Mouse (Mus musculus): ENCODE measurements around the gene Dennd1a. TPM values are rescaled to one million over a fixed set of nuclear protein-coding genes. Genes with fewer than 3 reads are reported as not detected.

Dennd1a gene
- total RNA-seq, 2 experiments from 2014 or later, result 72.2 to 73.0 TPM

- intact Hi-C loops (cut with DNase I), result no loop called here
Observed at GRCm38 (mm10) chr2:38182283-38182682, 104.9 kb downstream of the Dennd1a start.

DNA sequence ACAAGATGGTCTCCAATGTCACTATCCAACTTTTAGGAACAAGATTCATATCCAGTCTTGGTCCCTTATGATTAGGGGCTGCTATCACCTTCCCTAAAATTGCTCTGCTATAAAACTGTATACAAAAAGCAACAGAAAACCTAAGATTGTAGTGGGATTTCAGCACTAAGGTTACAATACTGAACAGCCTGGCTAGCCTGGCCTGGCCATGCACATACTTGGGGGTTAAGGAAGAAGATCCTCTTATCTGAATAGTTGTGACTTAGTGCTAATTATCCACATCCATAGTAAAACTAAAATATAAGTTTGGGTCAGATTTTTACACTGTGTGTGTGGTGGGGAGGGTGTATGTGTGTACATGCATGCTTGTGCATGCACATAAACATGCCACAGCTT is 109.6 kb downstream of the Dennd1a start:
- no peak for DNase-seq (ENCODE audit: extremely low spot score in 1 of 2, low spot score in 2 of 2)
- intact Hi-C loops (cut with DNase I), result no loop called here

More at GRCm38 (mm10) chr2:38182283-38182682, 104.9 kb downstream of the Dennd1a start:
- DNase-seq (ENCODE audit: extremely low spot score in 1 of 2, low spot score in 2 of 2), result no peak

DNA sequence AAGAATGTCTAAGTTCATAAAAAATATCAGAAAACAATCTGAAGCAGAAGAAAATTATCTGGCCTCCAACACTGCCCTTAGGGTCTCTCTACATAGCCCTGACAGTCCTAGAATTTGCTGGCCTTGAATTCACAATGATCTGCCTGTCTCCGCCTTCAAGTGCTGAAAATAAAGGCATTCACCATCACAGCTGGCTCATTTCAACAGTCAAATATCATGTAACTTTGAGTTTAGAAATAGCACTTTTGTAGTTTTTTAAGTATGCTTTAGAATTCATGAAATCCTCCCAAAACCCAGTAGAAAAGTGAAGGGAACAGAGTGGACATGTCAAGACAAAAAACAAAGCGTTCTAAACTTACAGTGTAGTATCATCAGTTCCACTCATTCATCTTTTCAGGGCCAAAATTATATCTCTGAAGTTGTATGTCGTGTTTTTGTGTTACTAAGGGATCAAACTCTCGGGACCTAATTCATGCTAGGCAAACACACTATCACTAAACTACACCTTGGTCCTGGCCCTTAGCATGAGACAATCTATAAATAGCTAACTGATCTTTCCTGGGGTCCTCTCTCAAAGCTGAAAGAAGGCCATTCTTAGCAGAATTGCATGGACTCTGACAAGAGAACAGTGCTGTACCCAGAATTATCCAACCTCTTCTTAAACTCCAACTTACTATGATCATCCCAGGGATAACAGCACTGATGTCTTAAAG is 110.2 kb downstream of the Dennd1a start:
- intact Hi-C loops (cut with DNase I), result no loop called here

DNA sequence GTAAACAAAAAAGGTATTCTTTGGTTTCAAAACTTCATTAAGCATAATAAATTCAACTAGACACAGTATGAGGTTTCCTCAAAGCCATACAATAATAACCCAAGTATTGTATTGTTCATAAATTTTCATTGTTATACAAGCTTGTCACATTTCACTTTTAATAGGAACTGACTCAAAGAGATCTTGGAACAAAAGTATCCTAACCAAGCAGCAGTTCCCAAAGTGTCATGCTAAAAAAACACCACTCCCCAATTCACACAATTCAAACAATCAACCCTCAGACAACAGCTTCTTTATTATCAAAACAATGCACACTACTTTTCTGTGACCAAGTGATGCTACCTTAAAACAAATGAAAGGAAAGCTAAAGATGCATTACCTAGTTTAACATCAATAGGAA is 111.9 kb downstream of the Dennd1a start:
- DNase-seq (ENCODE audit: extremely low spot score in 1 of 2, low spot score in 2 of 2), result no peak
- intact Hi-C loops (cut with DNase I), result no loop called here

More for the DNA sequence above, 110.2 kb downstream of the Dennd1a start:
- no peak for DNase-seq (ENCODE audit: extremely low spot score in 1 of 2, low spot score in 2 of 2)

GRCm38 (mm10) chr2:38168606-38169005 is 118.6 kb downstream of the Dennd1a start:
- intact Hi-C loops (cut with DNase I), result no loop called here
- DNase-seq (ENCODE audit: extremely low spot score in 1 of 2, low spot score in 2 of 2), result no peak

DNA sequence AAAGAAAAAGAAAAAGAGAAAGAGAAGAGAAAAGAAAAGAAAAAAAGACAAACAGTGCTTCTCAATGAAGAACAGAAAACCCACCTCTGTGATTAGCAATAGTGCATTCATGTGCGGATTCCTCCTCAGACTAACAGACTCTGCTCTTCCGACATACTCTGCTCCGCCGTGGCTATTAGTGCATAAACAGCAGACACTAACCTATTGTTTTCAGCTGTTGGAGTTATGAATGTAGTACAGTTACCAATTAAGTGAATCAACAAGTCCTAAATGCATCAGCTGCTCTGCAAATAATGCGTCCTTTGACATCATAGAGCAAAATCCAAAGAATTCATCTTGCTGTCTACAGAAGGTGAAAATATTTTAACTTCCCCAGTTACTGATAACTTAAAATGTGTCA is 121.2 kb downstream of the Dennd1a start:
- intact Hi-C loops (cut with DNase I), result no loop called here
- no peak for DNase-seq (ENCODE audit: extremely low spot score in 1 of 2, low spot score in 2 of 2)

- intact Hi-C loops (cut with DNase I), result no loop called here
- no peak for DNase-seq (ENCODE audit: extremely low spot score in 1 of 2, low spot score in 2 of 2)
Observed at GRCm38 (mm10) chr2:38164326-38165035, 122.7 kb downstream of the Dennd1a start.

GRCm38 (mm10) chr2:38162486-38162885 is 124.7 kb downstream of the Dennd1a start:
- no peak for DNase-seq (ENCODE audit: extremely low spot score in 1 of 2, low spot score in 2 of 2)
- intact Hi-C loops (cut with DNase I), result no loop called here

GRCm38 (mm10) chr2:38161484-38161883 is 125.7 kb downstream of the Dennd1a start:
- intact Hi-C loops (cut with DNase I), result no loop called here

GRCm38 (mm10) chr2:38159736-38160135 is 127.5 kb downstream of the Dennd1a start:
- intact Hi-C loops (cut with DNase I), result no loop called here
- no peak for DNase-seq (ENCODE audit: extremely low spot score in 1 of 2, low spot score in 2 of 2)

More at GRCm38 (mm10) chr2:38161484-38161883, 125.7 kb downstream of the Dennd1a start:
- no peak for DNase-seq (ENCODE audit: extremely low spot score in 1 of 2, low spot score in 2 of 2)

- no peak for DNase-seq (ENCODE audit: extremely low spot score in 1 of 2, low spot score in 2 of 2)
- intact Hi-C loops (cut with DNase I), result no loop called here
Observed at GRCm38 (mm10) chr2:38157002-38157401, 130.2 kb downstream of the Dennd1a start.

DNA sequence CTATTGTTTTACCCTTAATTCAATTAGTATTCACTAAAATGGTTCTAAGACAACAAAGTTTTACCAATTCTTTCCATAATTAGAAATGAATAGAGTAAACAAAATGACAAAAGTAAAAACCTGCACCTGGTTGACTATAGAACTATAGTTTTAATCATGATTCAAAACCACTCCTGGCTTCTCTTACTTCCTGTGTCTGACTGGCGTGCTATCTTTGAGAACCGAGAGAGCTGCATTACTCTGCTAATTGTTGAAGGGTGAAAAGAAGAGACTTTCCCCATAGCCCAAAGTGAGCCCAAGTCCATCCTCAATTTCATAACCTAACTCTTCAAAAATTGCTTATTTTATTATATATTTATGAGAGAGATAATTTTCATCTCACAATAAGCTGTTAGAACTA is 131.2 kb downstream of the Dennd1a start:
- intact Hi-C loops (cut with DNase I), result no loop called here
- no peak for DNase-seq (ENCODE audit: extremely low spot score in 1 of 2, low spot score in 2 of 2)

DNA sequence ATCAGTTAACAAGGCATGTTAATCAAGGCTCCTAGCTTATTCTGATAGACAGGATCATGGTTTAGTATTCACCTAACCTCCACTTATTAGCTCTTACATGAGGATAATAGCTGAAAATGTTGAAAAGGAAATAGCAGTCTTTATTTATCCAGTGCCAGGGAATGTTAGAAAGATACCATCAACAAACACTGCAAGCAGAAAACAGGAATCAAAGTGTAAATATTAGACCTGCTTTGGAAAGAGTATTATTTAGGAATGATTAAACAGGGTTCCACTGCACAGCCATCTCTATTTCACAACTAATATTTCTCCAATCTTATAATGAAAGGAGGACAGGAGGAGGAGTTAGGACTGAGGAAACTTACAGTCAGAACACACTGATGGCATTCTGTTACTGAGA is 142.4 kb downstream of the Dennd1a start:
- intact Hi-C loops (cut with DNase I), result loop anchor here (10.0 kb wide), 1 partner anchor 200 kb away; no protein-coding TSS in a partner anchor
- DNase-seq (ENCODE audit: extremely low spot score in 1 of 2, low spot score in 2 of 2), result no peak

DNA sequence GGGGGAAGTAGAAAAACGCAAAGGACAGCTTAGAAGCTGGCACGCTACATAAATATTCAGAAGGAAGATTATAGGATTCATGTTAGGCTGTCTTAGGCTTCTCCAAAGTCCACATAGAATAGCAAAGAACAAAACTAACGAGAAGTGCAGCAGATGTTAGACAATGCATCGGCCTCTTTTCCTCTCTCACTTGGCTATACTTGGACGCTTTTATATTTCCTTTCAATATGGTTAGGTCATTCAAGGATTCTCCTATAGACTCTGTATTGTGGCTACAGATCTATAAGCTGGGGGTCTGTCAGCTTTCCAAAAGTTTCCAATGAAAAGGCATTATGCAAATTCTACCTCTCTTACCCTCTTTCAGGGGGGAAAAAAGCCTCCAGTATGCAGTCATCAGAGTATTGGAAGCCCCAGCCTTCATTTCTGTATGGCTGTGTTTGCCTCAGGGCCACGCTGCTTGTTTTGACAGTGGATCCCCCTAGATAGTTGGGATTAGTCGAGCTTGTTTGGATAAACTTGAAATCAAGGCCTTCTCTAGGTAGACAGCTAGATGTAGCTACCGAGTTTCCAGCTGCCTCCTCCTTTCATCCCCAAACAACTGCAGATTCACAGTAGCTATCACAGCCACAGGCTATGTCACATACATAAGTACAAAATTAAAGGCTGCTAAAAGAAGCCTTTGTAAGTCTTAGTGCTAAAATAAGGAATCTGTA is 143.0 kb downstream of the Dennd1a start:
- DNase-seq (ENCODE audit: extremely low spot score in 1 of 2, low spot score in 2 of 2), result no peak
- intact Hi-C loops (cut with DNase I), result loop anchor here (10.0 kb wide), 1 partner anchor 201 kb away; no protein-coding TSS in a partner anchor

DNA sequence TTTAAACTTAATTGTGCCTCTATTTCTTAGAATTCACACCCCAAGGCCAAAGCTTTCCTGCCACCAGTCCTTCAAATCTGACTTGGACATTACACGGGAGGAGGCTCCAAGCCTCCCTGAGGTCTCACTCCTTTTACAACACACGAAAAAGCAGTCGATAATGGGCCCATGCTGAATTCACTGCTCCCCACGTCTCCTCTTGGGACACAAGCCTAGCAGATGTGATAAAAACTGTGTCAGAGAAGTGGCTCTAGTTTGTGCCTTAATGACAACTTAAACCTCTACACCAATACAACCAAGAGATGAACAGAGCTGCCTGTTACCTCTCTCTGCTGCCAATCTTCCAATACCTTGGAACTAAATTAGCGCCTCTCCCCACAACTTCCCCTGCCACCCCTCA is 144.3 kb downstream of the Dennd1a start:
- DNase-seq (ENCODE audit: extremely low spot score in 1 of 2, low spot score in 2 of 2), result no peak
- intact Hi-C loops (cut with DNase I), result loop anchor here (10.0 kb wide), 1 partner anchor 202 kb away; no protein-coding TSS in a partner anchor

DNA sequence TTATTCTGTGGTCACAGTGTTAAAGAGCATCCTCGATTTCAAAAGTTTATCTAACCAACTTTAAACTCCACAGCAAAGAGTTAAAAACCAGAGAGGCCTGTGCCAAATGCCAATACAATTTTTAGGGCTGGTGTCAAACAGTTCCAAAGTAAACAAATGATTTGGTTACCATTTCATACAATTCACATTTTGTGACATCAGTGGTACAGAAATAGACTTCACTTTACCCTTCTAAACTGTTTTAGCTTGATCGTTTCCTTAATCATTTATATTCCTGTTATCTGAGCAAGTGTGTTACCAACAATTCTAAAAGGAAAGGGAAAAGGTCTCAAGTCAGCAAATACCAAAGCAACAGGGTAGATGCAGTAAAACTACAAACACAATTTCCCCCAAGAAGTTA is 145.0 kb downstream of the Dennd1a start:
- intact Hi-C loops (cut with DNase I), result loop anchor here (10.0 kb wide), 1 partner anchor 203 kb away; no protein-coding TSS in a partner anchor
- DNase-seq (ENCODE audit: extremely low spot score in 1 of 2, low spot score in 2 of 2), result no peak

GRCm38 (mm10) chr2:38139536-38139935 is 147.7 kb downstream of the Dennd1a start:
- no peak for DNase-seq (ENCODE audit: extremely low spot score in 1 of 2, low spot score in 2 of 2)
- intact Hi-C loops (cut with DNase I), result no loop called here

DNA sequence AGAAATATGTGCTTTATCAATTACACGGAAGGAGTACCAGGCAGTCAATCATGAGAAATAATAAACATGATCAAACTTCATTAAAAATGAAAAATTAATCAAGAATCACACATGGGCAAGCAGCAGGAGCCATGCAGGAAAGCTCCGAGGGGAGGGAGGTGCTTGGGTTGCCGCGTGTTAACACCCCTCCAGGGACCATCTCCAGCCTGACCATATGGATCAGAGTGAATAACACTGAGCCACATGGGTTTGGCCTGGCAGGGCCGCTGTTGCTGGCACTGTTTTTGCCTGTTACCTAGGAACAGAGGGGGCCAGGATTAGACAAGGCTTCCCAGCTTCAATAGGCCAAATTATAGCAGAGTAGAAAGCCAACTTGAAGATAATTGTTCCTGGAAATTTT is 150.1 kb downstream of the Dennd1a start:
- intact Hi-C loops (cut with DNase I), result no loop called here
- DNase-seq (ENCODE audit: extremely low spot score in 1 of 2, low spot score in 2 of 2), result no peak

- intact Hi-C loops (cut with DNase I), result no loop called here
- DNase-seq (ENCODE audit: extremely low spot score in 1 of 2, low spot score in 2 of 2), result peak in 1 of 2 experiments; percentile 26
Observed at GRCm38 (mm10) chr2:38135427-38135826, 151.8 kb downstream of the Dennd1a start.

Measured in left cerebral cortex, postnatal 10 days (tissue).